Mouse (Mus musculus) kidney, embryonic 14.5 days (tissue): ENCODE data around the gene Polr2e. TPM values are rescaled to one million over a fixed set of nuclear protein-coding genes. Genes with fewer than 3 reads are reported as not detected.
A peak's percentile ranks its signal among the peaks of the same experiment; 100 is the strongest.

Experiments used
- ATAC-seq: fragments of 200-750 bp; cut with Nextera tagmentation; 2 replicates; pipeline ENCODE4 v1.8.0; 2017; ENCODE audit warnings: moderate number of reproducible peaks, mild to moderate bottlenecking, moderate TSS enrichment, moderate library complexity; ENCODE audit not compliant: low FRiP score, low TSS enrichment
- H3K27ac ChIP-seq: fragments of 300-500 bp; sonication (generic); 2 replicates; pipeline ENCODE4 v1.5.1; 2014; ENCODE audit warnings: low read depth, mild to moderate bottlenecking, low read length, moderate library complexity, mixed read lengths
- H3K27me3 ChIP-seq: fragments of 300-500 bp; sonication (generic); 2 replicates; pipeline ENCODE4 v1.6.1; 2014; ENCODE audit warnings: mild to moderate bottlenecking, low read length; ENCODE audit not compliant: control insufficient read depth, insufficient read depth
- H3K36me3 ChIP-seq: fragments of 300-500 bp; sonication (generic); 2 replicates; pipeline ENCODE4 v1.6.1; 2014; ENCODE audit warnings: low read length, mixed read lengths; ENCODE audit not compliant: control insufficient read depth, insufficient read depth
- H3K4me1 ChIP-seq: fragments of 300-500 bp; sonication (generic); 2 replicates; pipeline ENCODE4 v1.6.1; 2014; ENCODE audit warnings: low read length, mixed read lengths; ENCODE audit not compliant: control insufficient read depth, insufficient read depth
- H3K4me2 ChIP-seq: fragments of 300-500 bp; sonication (generic); replicated peaks from 2 replicates; pipeline ENCODE4 v1.6.1; 2014; ENCODE audit warnings: low read depth, mild to moderate bottlenecking, low read length
- H3K4me3 ChIP-seq: fragments of 300-500 bp; sonication (generic); 2 replicates; pipeline ENCODE4 v1.5.1; 2014; ENCODE audit warnings: mild to moderate bottlenecking, low read length
- H3K9ac ChIP-seq: fragments of 300-500 bp; sonication (generic); 2 replicates; pipeline ENCODE4 v1.6.1; 2014; ENCODE audit warnings: low read depth, mild to moderate bottlenecking, low read length, moderate library complexity
- H3K9me3 ChIP-seq: fragments of 300-500 bp; sonication (generic); 2 replicates; pipeline ENCODE4 v1.6.1; 2016; ENCODE audit warnings: low read length; ENCODE audit not compliant: control insufficient read depth
- WGBS: fragments of 180-500 bp; shearing (Covaris S2); extraction: QIAGEN DNeasy Blood & Tissue Kit; methylation state at CpG from one replicate; pipeline ENCODE4 v1.1.7; 2014; 5-methylcytosine and 5-hydroxymethylcytosine counted together
- polyA plus RNA-seq: library from polyadenylated mRNA; unstranded; fragments of >200 nt; fragmentation: Nextera tagmentation; extraction: Ambion mirVana; gene quantifications from 2 replicates; pipeline ENCODE4 v1.2.1, GENCODE M21; 2014

Polr2e gene
- polyA plus RNA-seq, 1 experiment from 2014 or later = 276 TPM

DNA sequence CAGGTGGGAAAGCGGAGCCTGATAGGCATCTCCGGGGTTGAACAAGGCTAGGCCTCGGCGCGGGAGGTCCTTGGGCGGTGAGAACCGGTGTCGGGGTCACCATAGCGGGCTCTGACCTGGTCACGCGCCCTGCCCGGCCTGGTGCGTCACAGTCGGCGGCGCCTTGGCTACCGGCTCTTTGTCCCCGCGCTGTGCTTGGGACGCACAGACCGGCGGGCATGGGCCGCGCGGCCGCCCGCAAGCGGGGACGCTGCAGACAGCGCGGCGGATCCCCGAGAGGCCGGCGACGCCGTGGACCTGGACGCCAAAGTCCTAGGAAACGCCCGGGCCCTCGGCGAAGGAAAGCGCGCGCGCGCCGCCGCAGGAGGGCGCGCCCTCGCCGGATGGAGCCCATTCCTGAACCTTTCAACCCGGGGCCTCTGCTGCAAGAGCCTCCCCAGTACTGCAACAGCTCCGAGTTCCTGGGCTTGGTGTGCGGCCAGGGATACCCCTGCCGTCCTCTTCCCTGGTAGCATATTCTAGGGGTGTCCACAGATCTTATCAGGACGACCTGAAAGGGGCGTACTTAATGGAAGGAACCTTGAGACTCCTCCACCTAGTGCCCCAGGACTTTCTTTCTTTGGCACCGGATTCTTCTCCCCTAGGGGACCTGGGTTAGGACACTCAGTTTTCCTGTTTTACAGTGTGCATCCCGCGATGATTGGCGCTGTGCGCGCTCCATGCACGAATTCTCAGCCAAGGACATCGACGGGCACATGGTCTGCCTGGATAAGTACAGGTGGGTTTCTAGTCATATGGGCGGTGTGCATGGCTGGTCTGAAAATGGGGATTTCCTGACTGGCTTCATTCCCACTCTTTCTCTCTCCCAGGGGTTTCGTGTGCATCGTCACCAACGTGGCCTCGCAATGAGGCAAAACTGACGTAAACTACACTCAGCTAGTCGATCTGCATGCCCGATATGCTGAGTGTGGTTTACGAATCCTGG is 14.5 kb upstream of the Polr2e start:
- Histone ChIP-seq H3K36me3 (peaks cover 33% of the 10 kb centered on the region), H3K27me3 (no peaks in the 10 kb centered on the region), H3K4me3 (peak overlapping the region; percentile 86), H3K4me2 (peak overlapping the region; percentile 86), H3K9me3 (no peaks in the 10 kb centered on the region), H3K4me1 (peaks cover 17% of the 10 kb centered on the region), H3K27ac (peak overlapping the region; percentile 99), H3K9ac (peak overlapping the region; percentile 97)
- peak; percentile 45 for ATAC-seq
- WGBS = 1% methylated on average over 73 of the region's 77 CpGs

DNA sequence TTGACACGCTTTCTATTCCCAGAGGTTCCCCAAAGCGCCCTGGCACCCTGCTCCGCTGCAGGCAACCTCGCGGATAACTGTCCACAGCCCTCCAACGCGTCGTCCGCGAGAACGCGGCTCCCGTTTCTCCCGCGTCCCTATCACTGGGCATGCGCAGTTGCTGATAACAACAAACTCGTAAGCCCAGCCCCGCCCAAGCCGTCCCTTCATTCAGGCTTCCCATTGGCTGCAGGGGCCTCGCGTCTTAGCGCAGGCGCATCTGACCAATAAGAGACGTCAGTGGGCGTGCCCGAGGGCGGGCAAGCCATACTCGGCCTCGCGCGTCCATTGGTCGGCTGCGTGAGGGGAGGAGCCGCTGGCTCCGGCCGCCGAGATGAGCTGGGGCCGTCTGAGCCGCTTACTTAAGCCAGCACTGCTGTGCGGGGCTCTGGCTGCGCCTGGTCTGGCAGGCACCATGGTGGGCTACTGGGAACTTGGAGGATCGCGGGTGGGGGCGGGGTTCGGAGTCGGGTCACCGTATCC is 13.7 kb upstream of the Polr2e start:
- peak overlapping the region; percentile 86 for H3K4me3 ChIP-seq
- no peaks in the 10 kb centered on the region for H3K27me3 ChIP-seq
- peak overlapping the region; percentile 99 for H3K27ac ChIP-seq
- H3K4me2 ChIP-seq = peak overlapping the region; percentile 86
- H3K4me1 ChIP-seq = peaks cover 17% of the 10 kb centered on the region
- ATAC-seq = peak; percentile 97
- peak overlapping the region; percentile 97 for H3K9ac ChIP-seq
- WGBS = under 1% methylated on average over 47 of the region's 47 CpGs
- H3K36me3 ChIP-seq = peaks cover 29% of the 10 kb centered on the region
- H3K9me3 ChIP-seq = no peaks in the 10 kb centered on the region

DNA sequence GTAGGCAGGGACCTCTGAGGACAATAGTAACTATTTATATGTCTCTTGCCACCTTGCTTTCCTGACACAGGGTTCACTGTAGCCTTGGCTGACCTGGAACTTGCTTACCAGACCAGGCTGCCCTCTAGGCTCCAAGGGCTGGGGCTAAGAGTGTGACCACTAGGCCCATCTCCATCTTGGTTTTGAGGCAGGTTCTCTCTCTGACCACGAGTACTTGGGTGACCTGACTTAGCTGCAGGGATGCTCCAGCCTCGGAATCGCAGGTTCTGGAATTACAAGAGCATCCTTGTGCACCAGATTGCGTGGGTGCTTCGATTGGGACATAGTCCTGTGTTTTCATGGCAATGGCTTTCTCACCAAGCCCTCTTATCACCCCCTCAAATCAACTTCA is 12.8 kb upstream of the Polr2e start:
- 84% methylated on average over 5 of the region's 5 CpGs for WGBS
- H3K36me3 ChIP-seq = peaks cover 19% of the 10 kb centered on the region
- H3K27me3 ChIP-seq = no peaks in the 10 kb centered on the region
- H3K4me3 ChIP-seq = no peak overlapping the region
- H3K9me3 ChIP-seq = no peaks in the 10 kb centered on the region
- no peak for ATAC-seq
- no peak overlapping the region for H3K9ac ChIP-seq
- H3K4me2 ChIP-seq = no peak overlapping the region
- peaks cover 17% of the 10 kb centered on the region for H3K4me1 ChIP-seq
- peak overlapping the region; percentile 45; the same call in 1 of the 2 replicates for H3K27ac ChIP-seq

GRCm38 (mm10) chr10:80051618-80052373 is 12.2 kb upstream of the Polr2e start:
- Histone ChIP-seq H3K36me3 (peaks cover 13% of the 10 kb centered on the region), H3K27me3 (no peaks in the 10 kb centered on the region), H3K4me1 (peaks cover 23% of the 10 kb centered on the region), H3K9ac (0 out of 2 replicates have a peak overlapping the region, but pooled peaks have one; percentile 14), H3K9me3 (no peaks in the 10 kb centered on the region), H3K4me2 (no peak overlapping the region), H3K4me3 (no peak overlapping the region), H3K27ac (peak overlapping the region; percentile 45)
- no peak for ATAC-seq
- WGBS = 44% methylated on average over 14 of the region's 14 CpGs

DNA sequence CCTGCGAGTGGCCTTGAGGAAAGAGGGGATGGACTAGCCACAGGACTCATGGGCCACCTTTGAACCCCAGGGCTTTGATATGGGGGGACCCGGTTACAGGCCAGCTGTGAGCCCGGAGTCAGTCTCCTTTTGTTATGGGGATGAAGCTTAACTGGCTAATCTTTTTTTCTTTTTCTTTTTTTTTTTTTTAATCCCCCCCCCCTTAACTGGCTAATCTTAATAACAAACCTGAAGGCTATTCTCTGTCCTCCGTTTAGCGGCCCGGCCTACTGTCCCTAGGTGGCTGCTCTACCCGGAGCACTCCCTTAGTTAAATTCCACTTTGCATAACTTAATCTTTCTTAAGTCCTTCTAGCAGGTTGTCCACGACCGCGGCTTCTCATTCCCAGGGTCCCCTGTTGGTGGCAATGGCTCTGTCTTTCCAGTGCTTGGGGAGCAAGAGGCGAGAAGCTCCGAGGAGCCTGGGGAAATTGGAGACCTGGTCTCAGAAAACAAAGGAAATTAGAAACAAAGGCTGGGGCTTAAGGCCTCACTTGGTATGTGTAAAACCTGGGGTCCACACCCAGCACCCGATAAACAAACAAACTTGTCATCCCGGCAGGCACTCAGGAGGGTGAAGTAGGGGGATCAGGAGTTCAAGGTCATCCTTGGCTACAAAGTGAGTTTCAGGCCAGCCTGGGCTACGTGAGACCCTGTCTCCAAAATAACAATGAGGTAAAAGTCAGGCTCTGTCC is 11.5 kb upstream of the Polr2e start:
- no peak overlapping the region for H3K4me3 ChIP-seq
- 30% methylated on average over 15 of the region's 15 CpGs for WGBS
- no peak overlapping the region for H3K4me2 ChIP-seq
- H3K9me3 ChIP-seq = no peaks in the 10 kb centered on the region
- peaks cover 24% of the 10 kb centered on the region for H3K4me1 ChIP-seq
- no peaks in the 10 kb centered on the region for H3K27me3 ChIP-seq
- no peak overlapping the region for H3K9ac ChIP-seq
- H3K27ac ChIP-seq = peak overlapping the region; percentile 47; the same call in 1 of the 2 replicates
- ATAC-seq = no peak
- peaks cover 8% of the 10 kb centered on the region; the same call in 1 of the 2 replicates for H3K36me3 ChIP-seq

DNA sequence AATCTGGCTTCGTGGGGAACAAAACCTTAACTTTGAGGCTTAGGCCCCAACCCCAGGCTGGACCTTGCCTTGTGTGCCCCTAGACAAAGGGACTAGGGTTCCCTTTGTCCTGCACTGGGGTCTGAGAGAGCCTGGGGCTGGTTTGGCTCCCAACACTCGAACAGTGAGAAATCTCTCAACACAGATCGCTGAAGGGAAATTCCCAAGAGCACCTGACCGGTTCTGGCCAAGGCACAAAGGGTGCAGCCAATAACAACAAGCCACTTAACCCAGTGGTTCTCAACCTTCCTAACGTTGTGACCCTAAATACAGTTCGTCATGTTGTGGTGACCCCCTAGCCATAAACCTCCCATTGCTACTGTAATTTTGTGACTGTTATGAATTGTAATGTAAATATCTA is 10.6 kb upstream of the Polr2e start:
- Histone ChIP-seq H3K36me3 (peaks cover under 1% of the 10 kb centered on the region; the same call in 1 of the 2 replicates), H3K4me2 (no peak overlapping the region), H3K9me3 (no peaks in the 10 kb centered on the region), H3K27me3 (no peaks in the 10 kb centered on the region), H3K4me3 (no peak overlapping the region), H3K27ac (no peak overlapping the region), H3K9ac (no peak overlapping the region), H3K4me1 (peaks cover 19% of the 10 kb centered on the region)
- WGBS = 32% methylated on average over 6 of the region's 6 CpGs
- ATAC-seq = no peak

DNA sequence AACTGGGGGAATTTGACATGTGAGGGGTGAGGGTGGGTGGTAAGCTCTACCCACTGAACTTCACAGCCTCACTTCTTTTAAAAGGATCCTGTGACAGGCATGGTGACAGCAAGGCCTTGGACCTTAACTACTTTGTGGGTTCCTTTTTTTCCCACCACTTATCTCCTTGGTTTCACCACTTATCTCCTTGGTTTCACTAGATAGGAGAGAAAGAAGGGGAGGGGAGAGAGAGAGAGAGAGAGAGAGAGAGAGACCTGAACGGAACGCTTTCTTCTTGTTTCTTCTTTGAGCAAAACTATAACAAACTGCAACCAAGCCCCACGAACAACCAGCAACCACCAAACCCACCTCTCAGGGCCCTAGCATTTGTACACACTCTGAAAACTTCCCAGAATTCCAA is 9.2 kb upstream of the Polr2e start:
- WGBS = 78% methylated on average over 3 of the region's 3 CpGs

DNA sequence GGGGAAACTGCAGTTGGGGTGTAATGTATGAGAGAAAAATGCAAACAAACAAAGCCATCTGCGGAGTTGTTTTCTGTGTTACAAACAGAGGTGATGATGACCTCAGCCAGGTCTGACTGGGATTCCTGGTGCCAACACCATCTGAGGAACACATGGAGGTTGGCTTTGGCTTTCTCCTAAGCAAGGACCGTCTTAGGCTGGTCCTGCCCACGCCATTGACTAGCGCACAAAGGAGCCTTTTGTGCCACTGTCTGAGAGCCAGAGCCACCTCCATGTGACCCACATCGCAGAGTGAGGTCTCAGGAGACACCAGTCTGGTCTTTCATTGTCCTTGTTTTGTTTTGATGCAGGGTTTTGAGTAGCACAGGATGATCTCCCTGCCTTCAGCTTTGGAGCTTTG is 8.8 kb upstream of the Polr2e start:
- no peaks in the 10 kb centered on the region for H3K27me3 ChIP-seq
- H3K27ac ChIP-seq = no peak overlapping the region
- H3K4me2 ChIP-seq = no peak overlapping the region
- no peaks in the 10 kb centered on the region for H3K9me3 ChIP-seq
- ATAC-seq = no peak
- H3K4me1 ChIP-seq = peaks cover 16% of the 10 kb centered on the region; the same call in 1 of the 2 replicates
- H3K9ac ChIP-seq = no peak overlapping the region
- 33% methylated on average over 5 of the region's 5 CpGs for WGBS
- no peaks in the 10 kb centered on the region for H3K36me3 ChIP-seq
- H3K4me3 ChIP-seq = no peak overlapping the region

More for the DNA sequence above, 9.2 kb upstream of the Polr2e start:
- H3K36me3 ChIP-seq = no peaks in the 10 kb centered on the region
- no peak overlapping the region for H3K4me3 ChIP-seq
- no peaks in the 10 kb centered on the region for H3K27me3 ChIP-seq
- H3K27ac ChIP-seq = no peak overlapping the region
- H3K4me2 ChIP-seq = no peak overlapping the region
- no peaks in the 10 kb centered on the region for H3K9me3 ChIP-seq
- no peak overlapping the region for H3K9ac ChIP-seq
- H3K4me1 ChIP-seq = peaks cover 16% of the 10 kb centered on the region; the same call in 1 of the 2 replicates
- ATAC-seq = no peak
